Mouse (Mus musculus) left cerebral cortex, postnatal 25 days (tissue): ENCODE results near the gene Proca1. TPM values are rescaled to one million over a fixed set of nuclear protein-coding genes. Genes with fewer than 3 reads are reported as not detected.

Experiments
- DNase-seq, 2 experiments: peaks; one replicate each; pipeline ENCODE4 v3.0.0; 2022; ENCODE audit warnings: low spot score in 2 of 2, mixed read lengths in 1 of 2
- intact Hi-C: fragments of 180-260 bp; cut with DNase I; formaldehyde crosslinking; loops from one replicate; pipeline ENCODE4 v1.15.1; 2025
- total RNA-seq, 2 experiments: library from RNA; stranded (reverse); gene quantifications; 2 replicates each; pipeline ENCODE4 v1.2.3; 2021

Gene Proca1
- 1 to 10 TPM; 6.2 to 6.4 TPM for total RNA-seq

GRCm38 (mm10) chr11:78193113-78193512, at the start of gene Proca1:
Proca1 (plus strand) TSS chr11:78193392.
- intact Hi-C loops = no loop called here
- no peak for DNase-seq

GRCm38 (mm10) chr11:78143520-78143919, 49.7 kb upstream of the Proca1 start:
- intact Hi-C loops = no loop called here

GRCm38 (mm10) chr11:78146168-78146567, 47.0 kb upstream of the Proca1 start:
- no peak for DNase-seq
- intact Hi-C loops = no loop called here

More at GRCm38 (mm10) chr11:78143520-78143919, 49.7 kb upstream of the Proca1 start:
- DNase-seq = no peak

- no peak for DNase-seq
- intact Hi-C loops = no loop called here
Measured at GRCm38 (mm10) chr11:78146707-78147543, 46.3 kb upstream of the Proca1 start.

GRCm38 (mm10) chr11:78151161-78151560, 42.0 kb upstream of the Proca1 start:
- intact Hi-C loops = loop anchor here (1.0 to 5.0 kb wide), 2 partner anchors 59 to 91 kb away; partner anchors contain the start of gene Fam222b

GRCm38 (mm10) chr11:78152299-78153231, 40.6 kb upstream of the Proca1 start:
- intact Hi-C loops = loop anchor here (2.0 to 5.0 kb wide), 2 partner anchors 24 to 60 kb away; partner anchors contain the start of genes Fam222b, Nek8 and Tlcd1
- DNase-seq = peak; percentile 77 to 87

More at GRCm38 (mm10) chr11:78151161-78151560, 42.0 kb upstream of the Proca1 start:
- DNase-seq = no peak

- DNase-seq = no peak
- intact Hi-C loops = loop anchor here (2.0 to 5.0 kb wide), 2 partner anchors 23 to 61 kb away; partner anchors contain the start of genes Fam222b, Nek8 and Tlcd1
Measured at GRCm38 (mm10) chr11:78153778-78154177, 39.4 kb upstream of the Proca1 start.

- intact Hi-C loops = no loop called here
- no peak for DNase-seq
Measured at GRCm38 (mm10) chr11:78155674-78156073, 37.5 kb upstream of the Proca1 start.

GRCm38 (mm10) chr11:78156156-78156699, 37.0 kb upstream of the Proca1 start:
- intact Hi-C loops = no loop called here

GRCm38 (mm10) chr11:78159096-78159495, 34.1 kb upstream of the Proca1 start:
- intact Hi-C loops = no loop called here
- peak; percentile 84 to 90 for DNase-seq

More at GRCm38 (mm10) chr11:78156156-78156699, 37.0 kb upstream of the Proca1 start:
- DNase-seq = no peak

GRCm38 (mm10) chr11:78159557-78159956, 33.6 kb upstream of the Proca1 start:
- DNase-seq = no peak
- intact Hi-C loops = no loop called here

GRCm38 (mm10) chr11:78160171-78160570, 33.0 kb upstream of the Proca1 start:
- no peak for DNase-seq
- intact Hi-C loops = no loop called here

- no peak for DNase-seq
- intact Hi-C loops = no loop called here
Measured at GRCm38 (mm10) chr11:78160675-78161074, 32.5 kb upstream of the Proca1 start.

GRCm38 (mm10) chr11:78161169-78161568, 32.0 kb upstream of the Proca1 start:
- DNase-seq = no peak
- intact Hi-C loops = no loop called here

- DNase-seq = no peak
- intact Hi-C loops = no loop called here
Measured at GRCm38 (mm10) chr11:78161968-78162367, 31.2 kb upstream of the Proca1 start.

GRCm38 (mm10) chr11:78162504-78162903, 30.7 kb upstream of the Proca1 start:
- intact Hi-C loops = no loop called here
- peak; percentile 46 to 70 for DNase-seq

- intact Hi-C loops = no loop called here
Measured at GRCm38 (mm10) chr11:78163045-78163444, 30.1 kb upstream of the Proca1 start.

GRCm38 (mm10) chr11:78163681-78164603, 29.2 kb upstream of the Proca1 start:
- intact Hi-C loops = loop anchor here (2.0 kb wide), 1 partner anchor 69 kb away; the partner anchor contains the start of gene Fam222b
- DNase-seq = no peak

More at GRCm38 (mm10) chr11:78163045-78163444, 30.1 kb upstream of the Proca1 start:
- DNase-seq = no peak
